Mouse (Mus musculus) layer of hippocampus, adult 11-12 months (tissue): ENCODE measurements around the gene 9930022D16Rik.

Experiments
- DNase-seq: peaks from one replicate; pipeline ENCODE4 v3.0.0; 2022; ENCODE audit warnings: low spot score

Gene 9930022D16Rik

DNA sequence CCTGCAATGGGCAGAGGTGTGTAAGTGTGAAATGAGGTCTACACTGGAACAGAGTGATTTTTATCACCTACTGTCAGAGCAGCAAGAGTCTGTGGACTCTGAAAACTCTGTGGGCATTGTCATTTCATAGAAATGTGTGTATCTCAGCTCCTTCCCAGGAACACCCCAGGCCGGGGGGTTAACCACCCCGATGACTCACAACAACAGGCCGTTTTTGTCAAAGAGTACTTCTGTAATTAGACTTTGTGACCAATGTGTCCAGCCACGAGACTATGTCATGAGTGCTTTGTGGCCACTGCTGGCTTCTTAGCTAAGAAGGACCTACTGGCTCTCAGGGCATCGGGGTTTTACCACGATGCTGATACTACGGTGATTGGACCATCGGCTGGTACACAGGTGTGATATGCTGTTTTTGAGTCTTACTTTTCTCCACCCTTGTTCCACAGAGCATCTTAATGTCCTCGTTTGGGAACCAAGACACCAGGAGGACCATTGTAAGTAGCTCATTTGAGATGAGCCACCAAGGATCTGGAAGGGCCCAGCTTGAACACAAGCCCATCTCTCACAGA is 3.8 kb downstream of the 9930022D16Rik start:
- no peak for DNase-seq

GRCm38 (mm10) chr11:109419461-109419860 is 5.7 kb downstream of the 9930022D16Rik start:
- DNase-seq, result no peak

- no peak for DNase-seq
Observed at GRCm38 (mm10) chr11:109419961-109420566, 6.3 kb downstream of the 9930022D16Rik start.

DNA sequence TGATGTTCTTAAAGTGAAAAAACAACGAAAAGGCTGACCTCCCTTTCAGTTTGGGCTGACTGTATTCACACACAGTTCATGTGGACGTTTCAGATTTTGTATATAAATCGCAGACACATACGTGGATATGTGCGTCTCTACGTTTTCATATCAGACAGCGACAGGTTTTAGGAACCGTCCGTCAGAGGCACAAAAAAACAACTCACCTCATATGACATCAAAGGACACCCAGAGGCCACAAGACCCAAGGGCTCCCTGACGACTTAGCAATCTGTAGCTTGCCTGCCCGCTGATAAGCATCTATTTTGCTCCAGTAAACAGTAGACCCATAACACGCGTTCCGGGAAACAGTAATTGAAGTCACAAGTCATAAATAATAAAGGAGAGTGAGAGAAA is 6.8 kb downstream of the 9930022D16Rik start:
- DNase-seq, result no peak

- DNase-seq, result no peak
Observed at GRCm38 (mm10) chr11:109421205-109421604, 7.5 kb downstream of the 9930022D16Rik start.

DNA sequence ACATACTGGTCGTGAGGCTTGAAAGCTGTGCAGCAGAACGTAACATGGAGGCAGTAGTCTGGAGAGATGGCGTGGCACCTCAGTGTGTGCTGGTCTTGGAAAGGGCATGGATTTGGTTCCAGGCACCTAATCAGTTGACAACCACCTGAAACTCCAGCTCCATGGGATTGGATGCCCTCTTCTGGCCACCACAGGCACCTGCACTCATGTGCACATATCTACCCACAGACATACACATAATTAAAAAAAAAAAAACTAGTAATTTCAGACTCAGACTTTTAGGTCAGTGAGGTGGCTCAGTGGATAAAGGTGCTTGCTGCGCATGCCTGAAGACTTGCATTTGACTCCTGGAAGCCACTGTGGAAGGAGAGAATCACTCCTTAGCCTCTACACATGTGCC is 8.5 kb downstream of the 9930022D16Rik start:
- DNase-seq, result no peak

GRCm38 (mm10) chr11:109423294-109423693 is 9.6 kb downstream of the 9930022D16Rik start:
- DNase-seq, result no peak

- DNase-seq, result peak; percentile 99
Observed at GRCm38 (mm10) chr11:109425392-109426271, 11.9 kb downstream of the 9930022D16Rik start, which contains the start of gene Amz2. TSS of gene Amz2 (plus strand) at chr11:109425946.

DNA sequence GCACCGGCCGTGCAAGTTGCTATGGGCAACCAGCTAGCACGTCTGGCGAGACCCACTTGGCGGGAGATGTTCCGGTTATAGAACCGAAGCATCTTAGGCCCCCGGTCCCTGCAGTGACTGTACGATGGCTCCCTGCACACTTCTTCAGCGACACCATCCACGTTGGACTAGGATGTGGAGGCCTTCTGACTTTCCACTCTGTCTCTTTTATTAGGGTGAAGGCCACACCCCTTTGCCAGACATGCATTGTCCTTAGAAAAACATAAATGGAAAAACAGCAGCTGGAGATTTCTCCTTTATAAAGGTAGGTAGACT is 12.5 kb downstream of the 9930022D16Rik start:
- no peak for DNase-seq

- DNase-seq, result no peak
Observed at GRCm38 (mm10) chr11:109427353-109427752, 13.6 kb downstream of the 9930022D16Rik start.

GRCm38 (mm10) chr11:109434233-109434798 is 20.6 kb downstream of the 9930022D16Rik start:
- no peak for DNase-seq

GRCm38 (mm10) chr11:109436889-109437288 is 23.2 kb downstream of the 9930022D16Rik start:
- DNase-seq, result no peak

DNA sequence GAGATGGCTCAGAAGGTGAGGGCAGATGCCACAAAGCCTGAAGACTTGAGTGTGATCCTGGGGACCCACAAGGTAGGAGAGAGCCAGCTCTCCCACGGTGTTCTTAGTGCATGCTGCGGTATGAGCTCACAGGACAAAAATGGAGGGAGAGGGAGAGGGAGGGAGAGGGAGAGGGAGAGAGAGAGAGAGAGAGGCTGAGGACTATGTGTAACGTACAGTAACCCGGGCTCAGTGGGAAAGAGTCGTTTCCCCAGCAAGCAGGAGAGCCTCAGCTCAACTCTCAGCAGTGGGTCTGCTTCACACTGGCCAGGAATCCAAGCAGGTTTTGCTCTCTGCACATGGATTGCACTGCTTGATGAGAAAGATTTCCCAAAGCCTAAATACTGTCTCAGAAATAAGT is 25.5 kb downstream of the 9930022D16Rik start:
- no peak for DNase-seq

DNA sequence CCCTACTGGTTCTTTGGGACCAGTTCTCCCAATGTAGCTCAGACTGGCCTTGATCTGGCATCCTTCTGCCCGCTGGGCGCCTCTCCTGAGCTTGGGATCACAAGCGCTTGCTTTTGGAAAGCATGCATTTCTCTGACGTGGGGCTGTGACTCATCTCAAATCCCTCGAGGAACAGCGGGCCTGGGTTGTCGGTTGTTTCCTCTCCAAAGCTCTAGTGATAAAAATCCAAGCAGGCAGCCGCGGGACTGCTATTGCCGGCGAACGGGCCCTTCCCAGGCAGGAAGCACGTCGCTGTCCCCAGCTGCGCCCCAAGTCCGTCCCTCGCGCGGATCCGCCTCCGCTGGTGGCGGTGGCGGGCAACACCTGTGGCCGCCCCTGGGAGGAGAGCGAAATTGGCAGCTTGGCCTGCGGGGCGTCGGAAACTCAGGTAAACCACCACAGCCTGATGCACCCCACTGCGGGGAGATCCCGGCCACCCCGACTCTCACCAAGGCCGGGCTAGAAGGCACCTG is 26.2 kb downstream of the 9930022D16Rik start:
- peak; percentile 63 for DNase-seq

DNA sequence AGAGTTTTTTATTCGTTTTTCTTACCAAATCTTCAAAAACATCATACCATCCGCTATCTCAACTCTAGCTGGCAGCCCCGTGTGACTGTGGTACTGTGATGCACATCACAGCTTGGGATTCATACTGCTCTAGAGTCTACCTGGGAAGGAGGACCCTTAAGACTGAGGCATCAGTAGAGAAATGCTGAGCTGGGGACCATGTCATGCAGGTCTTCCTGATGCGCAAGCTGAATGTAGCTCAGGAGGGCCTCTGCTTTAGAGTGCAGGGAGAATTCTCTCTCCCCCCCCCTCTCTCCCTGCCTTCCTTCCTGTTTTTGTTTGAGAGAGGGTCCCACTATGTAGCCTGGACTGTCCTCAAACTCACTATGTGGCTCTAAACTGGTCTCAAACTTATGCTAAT is 26.9 kb downstream of the 9930022D16Rik start:
- no peak for DNase-seq

GRCm38 (mm10) chr11:109441119-109441518 is 27.4 kb downstream of the 9930022D16Rik start:
- DNase-seq, result no peak

DNA sequence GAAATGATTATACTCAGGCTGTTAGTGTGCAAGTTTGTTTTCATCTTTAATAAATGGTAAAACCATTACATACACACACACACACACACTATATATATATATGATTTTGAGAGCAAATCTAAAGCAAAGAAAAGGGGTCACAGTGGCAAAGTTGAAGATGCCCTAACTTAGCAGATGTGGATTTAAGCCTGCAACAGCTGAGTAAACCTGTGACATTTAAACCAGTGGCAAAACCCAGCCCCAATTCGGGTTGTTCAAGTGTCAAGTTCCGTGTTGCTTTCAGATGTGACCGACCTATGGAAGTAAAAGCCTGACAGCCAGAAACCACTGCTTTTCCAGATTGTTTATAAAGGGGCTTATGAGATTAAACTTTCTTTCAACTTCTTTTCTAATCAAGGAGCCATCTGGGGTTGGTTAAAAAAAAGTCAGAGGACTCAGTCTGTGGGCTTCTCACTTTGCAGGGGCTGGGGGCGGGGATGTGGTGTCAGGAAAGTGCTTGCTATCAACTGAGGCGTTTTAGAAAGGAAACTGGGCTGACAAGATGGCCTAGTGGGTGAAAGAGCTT is 28.5 kb downstream of the 9930022D16Rik start:
- DNase-seq, result no peak

- no peak for DNase-seq
Observed at GRCm38 (mm10) chr11:109443468-109444263, 29.9 kb downstream of the 9930022D16Rik start.

GRCm38 (mm10) chr11:109444600-109444999 is 30.9 kb downstream of the 9930022D16Rik start:
- DNase-seq, result no peak

GRCm38 (mm10) chr11:109445438-109446035 is 31.8 kb downstream of the 9930022D16Rik start:
- peak; percentile 32 for DNase-seq

DNA sequence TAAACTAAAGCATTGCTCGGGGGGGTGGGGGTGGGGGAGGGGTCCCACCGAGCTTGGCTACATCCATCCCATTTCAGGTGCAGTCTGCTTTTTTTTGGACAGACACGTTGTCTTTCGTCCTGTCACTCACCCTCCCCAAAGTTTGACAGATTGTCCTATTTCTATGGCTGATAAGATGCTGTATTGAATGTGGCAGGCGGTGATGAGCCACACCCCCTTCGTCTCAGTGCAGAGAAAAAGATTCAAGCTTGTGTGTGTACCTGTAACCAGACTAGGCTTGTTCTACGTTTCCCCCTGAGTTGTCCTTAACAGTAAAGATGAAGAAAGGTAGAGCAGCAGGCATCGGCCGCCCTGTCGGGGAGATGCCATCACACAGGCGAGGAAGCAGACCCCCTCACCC is 37.5 kb downstream of the 9930022D16Rik start:
- DNase-seq, result no peak
